Mouse (Mus musculus) kidney, adult 2 months (tissue): ENCODE measurements around the gene Alms1.

Experiments
- CTCF ChIP-seq: fragments of 200-500 bp; conservative IDR thresholded peaks from 2 replicates; pipeline ENCODE4 v1.5.1; 2011; ENCODE audit warnings: low read depth, mild to moderate bottlenecking, control low read depth, low read length, moderate library complexity, mixed read lengths; ENCODE audit not compliant: insufficient read depth, insufficient read length
- POLR2A ChIP-seq: fragments of 200-500 bp; IDR thresholded peaks from one replicate; pipeline ENCODE4 v1.6.1; 2011; ENCODE audit warnings: low read depth, low read length, control low read depth

DNA sequence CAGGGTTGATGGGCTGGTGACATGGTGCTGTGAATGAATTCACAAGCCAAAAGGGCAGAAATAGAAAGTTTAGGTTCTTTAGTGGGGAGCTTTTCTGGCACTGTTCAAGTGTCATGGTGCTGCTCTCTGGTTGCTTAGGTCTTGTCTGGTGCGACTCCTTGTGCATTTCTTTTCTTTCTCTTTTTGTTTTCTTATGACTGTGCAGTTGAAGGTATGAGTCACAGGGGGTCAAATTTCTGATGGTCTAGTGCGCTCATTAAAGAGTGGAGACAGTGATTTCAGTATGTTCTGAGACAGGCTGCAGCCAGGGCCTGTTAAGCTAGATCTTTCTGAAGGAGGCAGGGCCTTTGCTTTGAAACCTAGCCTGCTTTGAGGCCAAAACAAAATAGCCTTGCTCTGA lies 2.8 kb downstream of the Alms1 start:
- TF ChIP-seq POLR2A (no peak), CTCF (no peak)
